Mouse (Mus musculus): ENCODE results near the gene Sema3f.

The Sema3f gene

DNA sequence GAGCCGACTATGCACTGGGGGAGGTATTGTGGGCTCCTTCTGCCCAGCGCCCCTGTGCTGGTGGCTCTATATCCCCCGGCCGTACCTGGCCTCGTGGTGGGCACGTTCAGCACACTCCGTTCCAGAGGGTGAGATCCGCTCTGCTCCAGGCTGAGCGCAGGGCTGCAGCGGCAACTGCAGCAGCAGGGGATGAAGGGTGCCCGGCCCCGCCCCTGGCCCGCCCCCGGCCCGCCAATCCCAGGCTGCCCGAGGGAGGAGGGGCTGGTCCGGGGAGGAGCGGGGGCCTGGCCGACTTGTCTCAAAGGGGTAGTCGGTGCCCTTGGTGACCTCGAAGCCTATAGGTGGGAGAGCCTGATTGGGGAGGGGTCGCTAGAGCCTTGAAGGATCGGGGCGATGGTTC lies 43.1 kb downstream of the Sema3f start:
- DNase-seq (ENCODE audit: low read depth, low spot score), result no peak
- no peaks in the 10 kb centered on the region for H3K36me3 ChIP-seq (ENCODE audit: control insufficient read depth, insufficient read depth, low read length, poor library complexity, severe bottlenecking)
- no peaks in the 10 kb centered on the region for H3K27me3 ChIP-seq (ENCODE audit: control insufficient read depth, insufficient read depth, low read length, poor library complexity, severe bottlenecking)

DNA sequence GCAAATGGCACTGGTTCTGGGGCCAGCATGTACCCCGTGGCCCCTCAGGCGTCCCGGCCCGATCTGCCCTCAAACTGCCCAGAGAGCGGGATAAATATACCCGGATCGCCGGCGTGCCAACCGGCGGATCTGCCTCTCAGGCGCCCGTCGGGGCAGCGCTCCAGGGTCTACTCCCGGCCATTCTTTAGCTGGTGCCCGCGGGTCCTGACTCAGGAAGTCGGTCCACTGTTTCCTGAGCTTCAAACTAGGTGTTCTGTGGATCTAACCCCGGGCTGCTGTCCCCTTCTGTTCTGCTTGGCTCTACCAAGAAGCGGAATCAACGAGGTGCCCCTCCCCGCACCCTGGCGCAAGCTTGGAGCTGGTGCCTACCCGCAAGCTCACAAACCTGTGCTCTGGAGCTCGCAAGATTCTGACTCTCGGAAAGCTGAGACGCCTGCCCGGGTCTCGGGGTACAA lies 43.5 kb downstream of the Sema3f start:
- no peak for DNase-seq (ENCODE audit: low read depth, low spot score)

DNA sequence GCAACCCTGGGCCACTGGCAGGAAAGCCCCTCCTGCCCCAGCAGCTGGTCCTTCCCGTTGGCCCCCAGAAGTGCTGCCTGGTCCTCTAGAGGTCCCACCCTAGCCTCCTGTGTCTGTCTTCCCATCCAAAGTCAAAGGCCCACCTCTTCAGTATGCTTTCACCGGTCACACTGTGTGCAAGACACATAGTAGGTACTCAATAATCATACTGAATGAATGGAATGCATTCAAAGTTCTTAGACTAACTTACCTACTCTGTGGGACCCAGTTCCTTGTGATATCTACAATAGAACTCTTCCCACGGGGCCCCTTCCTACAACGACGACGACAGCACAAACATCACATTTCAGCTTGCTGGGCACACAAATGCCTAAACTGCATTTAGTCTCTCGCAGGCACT lies 45.0 kb downstream of the Sema3f start:
- DNase-seq (ENCODE audit: low read depth, low spot score), result no peak

More for the DNA sequence above, 43.5 kb downstream of the Sema3f start:
- H3K27me3 ChIP-seq (ENCODE audit: control insufficient read depth, insufficient read depth, low read length, poor library complexity, severe bottlenecking), result no peaks in the 10 kb centered on the region
- no peaks in the 10 kb centered on the region for H3K36me3 ChIP-seq (ENCODE audit: control insufficient read depth, insufficient read depth, low read length, poor library complexity, severe bottlenecking)

DNA sequence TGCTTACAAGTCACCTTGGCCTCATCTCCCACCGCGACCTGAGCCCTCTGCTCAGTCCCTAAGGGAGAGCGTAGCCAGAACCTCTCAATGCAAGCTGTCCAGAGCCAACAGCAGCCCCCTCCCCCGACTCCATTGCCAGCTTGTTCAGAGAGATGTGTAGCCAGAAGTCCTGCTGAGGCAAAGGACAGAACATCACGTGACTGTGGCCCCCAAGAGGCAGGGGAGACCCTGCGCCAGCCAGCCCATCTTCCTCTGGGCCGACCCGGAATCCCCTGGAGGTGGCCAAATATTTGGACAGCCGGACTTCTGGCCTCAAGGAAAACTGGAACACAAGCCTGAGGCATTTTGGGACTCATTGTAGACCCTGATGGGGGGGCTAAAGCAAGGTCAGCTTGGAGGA lies 46.8 kb downstream of the Sema3f start:
- DNase-seq (ENCODE audit: low read depth, low spot score), result no peak
- Histone ChIP-seq H3K36me3 (ENCODE audit: control insufficient read depth, insufficient read depth, low read length, poor library complexity, severe bottlenecking) (no peaks in the 10 kb centered on the region), H3K27me3 (ENCODE audit: control insufficient read depth, insufficient read depth, low read length, poor library complexity, severe bottlenecking) (no peaks in the 10 kb centered on the region)

More for the DNA sequence above, 45.0 kb downstream of the Sema3f start:
- no peaks in the 10 kb centered on the region for H3K36me3 ChIP-seq (ENCODE audit: control insufficient read depth, insufficient read depth, low read length, poor library complexity, severe bottlenecking)
- H3K27me3 ChIP-seq (ENCODE audit: control insufficient read depth, insufficient read depth, low read length, poor library complexity, severe bottlenecking), result no peaks in the 10 kb centered on the region

DNA sequence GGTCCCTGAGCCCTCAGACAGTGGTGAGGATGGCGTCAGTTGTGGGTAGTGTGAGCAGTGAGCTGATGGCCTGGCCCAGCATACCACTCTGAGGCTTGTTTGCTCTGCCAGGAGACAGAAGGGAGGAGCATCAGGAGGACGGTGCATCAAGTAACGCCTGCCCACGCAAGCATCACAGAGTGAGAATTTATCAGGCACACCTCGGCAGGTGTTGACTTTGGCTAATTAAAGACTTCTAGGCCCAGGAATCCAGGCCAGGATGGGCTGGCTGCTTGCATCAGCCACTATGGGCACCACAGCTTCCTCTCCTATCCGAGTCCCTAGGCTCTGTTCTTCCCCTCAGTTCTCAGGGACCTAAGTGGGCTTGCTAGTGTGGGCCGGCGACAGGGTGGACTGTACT lies 47.9 kb downstream of the Sema3f start:
- H3K36me3 ChIP-seq (ENCODE audit: control insufficient read depth, insufficient read depth, low read length, poor library complexity, severe bottlenecking), result no peaks in the 10 kb centered on the region
- H3K27me3 ChIP-seq (ENCODE audit: control insufficient read depth, insufficient read depth, low read length, poor library complexity, severe bottlenecking), result no peaks in the 10 kb centered on the region
- DNase-seq (ENCODE audit: low read depth, low spot score), result no peak

DNA sequence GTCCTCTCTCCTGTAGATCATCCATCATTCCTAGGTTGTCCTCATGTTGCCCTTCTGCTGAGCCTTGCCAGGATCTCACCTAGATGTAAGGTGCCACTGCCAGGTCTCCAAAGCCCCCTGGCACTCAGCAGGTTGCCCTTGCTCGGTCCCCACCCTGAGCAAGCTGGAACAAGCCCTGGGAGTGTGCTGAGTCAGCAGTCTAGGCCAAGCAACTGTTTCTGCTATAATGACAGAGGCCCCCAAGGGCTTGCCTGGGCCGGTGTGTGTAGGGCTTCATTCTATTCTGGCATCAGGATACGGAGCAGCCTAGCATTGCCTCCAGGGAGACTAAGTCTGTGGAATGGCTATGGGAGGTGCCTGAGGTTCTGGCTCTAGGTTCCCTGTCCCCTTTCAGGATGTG lies 49.5 kb downstream of the Sema3f start:
- no peak for DNase-seq (ENCODE audit: low read depth, low spot score)
- H3K36me3 ChIP-seq (ENCODE audit: control insufficient read depth, insufficient read depth, low read length, poor library complexity, severe bottlenecking), result no peaks in the 10 kb centered on the region
- H3K27me3 ChIP-seq (ENCODE audit: control insufficient read depth, insufficient read depth, low read length, poor library complexity, severe bottlenecking), result no peaks in the 10 kb centered on the region

DNA sequence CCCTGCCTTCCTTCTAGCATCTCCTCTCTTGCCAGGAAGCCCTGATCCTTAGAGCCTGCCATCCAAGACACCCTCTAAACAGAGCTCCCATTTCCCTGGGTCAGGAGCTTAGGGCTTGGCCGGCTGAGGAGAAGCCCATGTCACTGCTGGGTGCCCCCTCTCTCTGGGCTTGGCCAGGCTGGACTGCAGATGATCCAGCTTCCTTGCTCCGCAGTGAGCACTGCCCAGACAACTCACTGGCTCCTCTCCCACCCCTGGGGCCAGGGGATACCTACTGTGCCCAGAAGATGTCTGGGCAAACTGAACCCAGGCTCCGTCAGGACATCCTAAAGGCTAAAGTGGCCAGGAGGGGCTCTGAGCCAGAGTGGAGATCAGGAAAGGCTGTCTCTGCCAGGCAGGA lies 50.3 kb downstream of the Sema3f start:
- DNase-seq (ENCODE audit: low read depth, low spot score), result no peak
- no peaks in the 10 kb centered on the region for H3K27me3 ChIP-seq (ENCODE audit: control insufficient read depth, insufficient read depth, low read length, poor library complexity, severe bottlenecking)
- no peaks in the 10 kb centered on the region for H3K36me3 ChIP-seq (ENCODE audit: control insufficient read depth, insufficient read depth, low read length, poor library complexity, severe bottlenecking)

DNA sequence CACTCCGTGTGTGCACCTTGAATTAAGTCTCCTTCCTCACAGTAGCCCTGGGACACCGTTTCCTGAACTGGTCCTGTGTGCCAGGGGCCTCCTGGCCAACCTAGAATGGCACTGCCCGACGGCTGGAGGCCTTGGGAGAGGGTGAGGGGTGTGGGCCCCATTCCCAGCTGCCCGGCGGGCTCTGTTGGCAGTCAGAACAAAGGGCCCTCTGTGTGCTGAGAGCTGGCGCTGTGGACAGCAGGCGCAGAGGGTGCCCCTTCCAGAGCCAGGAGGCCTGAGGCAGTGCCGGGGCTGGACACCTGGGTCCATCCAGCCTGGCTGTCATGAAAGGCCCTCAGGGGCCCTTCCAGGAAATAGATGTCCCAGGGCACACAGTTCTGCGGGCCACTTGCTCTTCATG lies 50.7 kb downstream of the Sema3f start:
- Histone ChIP-seq H3K27me3 (ENCODE audit: control insufficient read depth, insufficient read depth, low read length, poor library complexity, severe bottlenecking) (no peaks in the 10 kb centered on the region), H3K36me3 (ENCODE audit: control insufficient read depth, insufficient read depth, low read length, poor library complexity, severe bottlenecking) (no peaks in the 10 kb centered on the region)
- no peak for DNase-seq (ENCODE audit: low read depth, low spot score)

DNA sequence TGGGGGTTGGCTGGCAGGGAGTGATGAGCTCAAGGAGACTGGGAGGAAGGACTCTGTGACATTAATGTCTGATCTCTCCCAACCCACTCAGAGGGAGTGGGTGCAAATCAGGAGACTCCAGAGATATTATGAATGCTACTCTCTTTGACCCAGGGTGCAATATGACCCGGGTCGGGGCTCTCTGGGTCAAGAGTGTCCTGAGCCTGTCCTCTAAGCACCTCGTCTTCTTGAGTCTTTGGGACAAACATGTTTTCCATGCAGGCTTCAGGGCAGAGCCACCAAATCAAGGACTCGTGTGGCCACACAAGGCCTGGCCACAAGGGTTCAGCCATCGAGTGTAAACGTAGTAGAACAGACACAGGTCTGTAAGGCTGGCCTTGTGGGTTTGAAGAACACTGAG lies 52.2 kb downstream of the Sema3f start:
- no peaks in the 10 kb centered on the region for H3K27me3 ChIP-seq (ENCODE audit: control insufficient read depth, insufficient read depth, low read length, poor library complexity, severe bottlenecking)
- no peaks in the 10 kb centered on the region for H3K36me3 ChIP-seq (ENCODE audit: control insufficient read depth, insufficient read depth, low read length, poor library complexity, severe bottlenecking)
- no peak for DNase-seq (ENCODE audit: low read depth, low spot score)

DNA sequence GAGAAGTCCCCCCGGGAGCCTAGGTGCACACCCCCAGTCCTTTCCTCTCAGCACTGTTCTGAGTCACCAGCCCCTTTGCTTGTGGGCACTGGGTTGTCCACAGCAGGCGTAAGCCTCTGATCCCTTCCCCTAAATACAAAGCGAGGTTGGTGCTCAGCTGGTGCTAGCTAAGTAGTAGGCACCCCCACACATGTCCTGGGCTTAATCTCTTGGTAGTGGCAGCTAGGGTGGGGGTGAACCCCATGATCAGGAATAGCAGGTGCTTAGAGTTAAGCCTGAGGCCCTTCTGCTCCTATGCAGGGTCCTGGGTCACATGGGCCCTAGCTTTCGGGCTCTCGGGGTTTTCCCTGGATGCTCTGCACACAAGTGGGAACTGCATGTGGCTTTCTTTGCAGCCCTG lies 53.1 kb downstream of the Sema3f start:
- DNase-seq (ENCODE audit: low read depth, low spot score), result no peak
- Histone ChIP-seq H3K36me3 (ENCODE audit: control insufficient read depth, insufficient read depth, low read length, poor library complexity, severe bottlenecking) (no peaks in the 10 kb centered on the region), H3K27me3 (ENCODE audit: control insufficient read depth, insufficient read depth, low read length, poor library complexity, severe bottlenecking) (no peaks in the 10 kb centered on the region)

DNA sequence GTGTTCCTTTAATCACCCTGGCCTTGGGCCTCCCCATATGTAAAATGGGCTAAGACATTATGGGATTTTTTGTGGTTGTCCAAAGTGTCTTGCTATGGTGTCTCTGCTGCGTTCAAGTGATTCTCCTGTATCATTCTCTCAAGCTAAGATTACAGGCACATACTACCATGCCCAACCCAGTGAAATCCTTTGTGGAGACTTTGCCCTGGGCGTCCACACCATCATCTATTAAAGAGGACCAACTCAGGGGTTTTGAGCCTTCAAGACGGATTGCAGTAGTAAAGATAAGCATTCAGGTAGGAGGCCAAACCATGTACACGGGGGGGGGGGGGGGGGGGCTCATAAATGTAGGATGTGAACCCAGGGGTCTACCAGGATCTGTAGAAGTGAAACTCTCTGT lies 55.7 kb downstream of the Sema3f start:
- no peak for DNase-seq (ENCODE audit: low read depth, low spot score)
- H3K36me3 ChIP-seq (ENCODE audit: control insufficient read depth, insufficient read depth, low read length, poor library complexity, severe bottlenecking), result no peaks in the 10 kb centered on the region
- no peaks in the 10 kb centered on the region for H3K27me3 ChIP-seq (ENCODE audit: control insufficient read depth, insufficient read depth, low read length, poor library complexity, severe bottlenecking)

DNA sequence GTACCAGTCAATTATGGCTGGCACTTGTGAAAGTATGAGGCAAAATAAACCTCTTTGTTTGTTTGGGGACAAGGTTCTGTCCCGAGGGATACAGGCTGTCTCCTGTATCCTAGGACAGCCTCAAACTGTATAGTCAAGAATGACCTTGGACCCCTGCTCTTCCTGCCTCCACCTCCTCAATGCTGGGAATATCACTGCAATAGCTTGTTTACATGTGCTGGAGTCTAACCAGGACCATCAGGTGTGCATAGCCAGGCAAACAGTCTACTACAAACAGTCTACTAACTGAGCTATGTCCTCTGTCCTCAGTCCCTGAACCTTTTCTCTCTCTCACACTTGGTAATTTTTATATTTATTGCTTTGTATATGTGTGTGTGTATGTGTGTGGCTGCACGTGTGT lies 56.8 kb downstream of the Sema3f start:
- H3K36me3 ChIP-seq (ENCODE audit: control insufficient read depth, insufficient read depth, low read length, poor library complexity, severe bottlenecking), result no peaks in the 10 kb centered on the region
- H3K27me3 ChIP-seq (ENCODE audit: control insufficient read depth, insufficient read depth, low read length, poor library complexity, severe bottlenecking), result no peaks in the 10 kb centered on the region
- no peak for DNase-seq (ENCODE audit: low read depth, low spot score)

DNA sequence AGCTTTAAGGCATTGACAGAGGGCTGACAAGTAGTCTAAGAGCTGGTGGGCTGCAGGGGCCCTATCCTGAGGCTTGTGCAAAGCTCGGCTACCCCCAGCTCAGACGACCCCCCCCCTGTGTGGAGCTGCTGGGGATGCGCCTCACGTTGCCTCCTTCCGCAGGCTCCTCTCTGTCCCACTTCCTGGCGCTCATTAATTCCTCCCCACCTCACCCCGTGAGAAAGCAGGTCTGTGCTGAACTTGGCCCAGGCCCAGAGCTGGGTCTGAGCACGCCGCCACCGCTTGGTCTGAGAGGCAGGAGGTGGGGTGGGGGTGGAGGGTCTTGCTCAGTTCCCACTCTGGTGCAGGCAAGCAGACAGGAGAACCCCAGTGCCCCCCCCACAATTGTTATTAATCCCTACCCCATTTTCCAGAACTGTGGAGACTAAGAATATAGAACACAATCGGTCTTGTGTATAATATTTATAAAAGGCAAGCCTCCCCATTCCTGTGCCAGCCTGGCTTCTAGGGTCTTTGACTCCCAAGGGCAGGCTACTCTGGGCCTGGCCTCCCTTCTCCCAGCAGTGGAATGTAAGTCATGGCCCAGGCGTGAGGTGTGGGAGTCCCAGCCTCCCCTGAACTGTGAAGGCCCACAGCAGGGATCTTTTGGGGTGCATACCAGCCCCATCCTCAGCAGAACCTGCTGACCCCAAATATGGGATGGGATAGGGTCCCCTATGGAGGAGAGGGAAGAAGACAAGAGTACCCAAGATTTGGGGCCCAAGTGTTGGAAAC lies 59.4 kb downstream of the Sema3f start:
- DNase-seq (ENCODE audit: low read depth, low spot score), result no peak
- H3K27me3 ChIP-seq (ENCODE audit: control insufficient read depth, insufficient read depth, low read length, poor library complexity, severe bottlenecking), result no peaks in the 10 kb centered on the region
- no peaks in the 10 kb centered on the region for H3K36me3 ChIP-seq (ENCODE audit: control insufficient read depth, insufficient read depth, low read length, poor library complexity, severe bottlenecking)

DNA sequence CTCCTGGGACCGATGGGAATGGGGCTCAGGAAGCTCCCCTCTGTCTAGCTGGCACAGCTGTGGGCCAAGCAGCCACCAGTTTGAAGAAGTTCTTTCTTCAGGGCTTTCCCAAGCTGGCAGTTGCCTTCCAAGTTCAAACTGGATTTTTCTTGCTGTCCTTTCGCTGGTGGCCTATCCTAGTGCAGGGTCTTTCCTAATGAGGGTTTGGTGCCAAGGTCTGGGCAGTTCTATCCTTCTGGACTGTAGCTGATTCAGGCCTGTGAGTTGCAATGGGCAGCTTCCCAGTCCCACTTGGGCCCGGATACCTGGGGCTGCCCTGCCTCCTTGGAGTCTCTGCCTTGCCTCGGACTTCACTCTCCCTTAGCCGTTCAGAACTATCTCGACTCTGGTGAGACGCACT lies 60.0 kb downstream of the Sema3f start:
- DNase-seq (ENCODE audit: low read depth, low spot score), result no peak
- Histone ChIP-seq H3K36me3 (ENCODE audit: control insufficient read depth, insufficient read depth, low read length, poor library complexity, severe bottlenecking) (no peaks in the 10 kb centered on the region), H3K27me3 (ENCODE audit: control insufficient read depth, insufficient read depth, low read length, poor library complexity, severe bottlenecking) (no peaks in the 10 kb centered on the region)

DNA sequence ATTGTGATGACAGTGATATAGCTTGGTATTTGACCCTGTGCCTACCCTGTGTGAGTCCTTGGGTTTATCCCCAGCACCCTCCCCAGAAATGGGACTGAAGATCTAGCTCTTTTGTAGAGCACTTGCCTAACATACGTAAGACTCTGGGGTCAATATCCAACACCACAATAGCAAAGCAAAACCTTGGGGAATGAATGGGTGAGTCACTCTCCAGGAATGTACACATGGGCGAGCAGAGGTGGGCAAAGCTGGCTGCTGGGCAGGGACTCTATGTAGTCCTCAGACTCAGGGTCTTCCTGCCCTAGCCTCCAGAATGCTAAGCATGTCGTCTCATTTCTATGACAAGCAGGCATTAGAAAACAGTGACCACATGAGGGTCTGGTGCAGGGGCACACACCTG lies 61.5 kb downstream of the Sema3f start:
- DNase-seq (ENCODE audit: low read depth, low spot score), result no peak
- Histone ChIP-seq H3K36me3 (ENCODE audit: control insufficient read depth, insufficient read depth, low read length, poor library complexity, severe bottlenecking) (no peaks in the 10 kb centered on the region), H3K27me3 (ENCODE audit: control insufficient read depth, insufficient read depth, low read length, poor library complexity, severe bottlenecking) (no peaks in the 10 kb centered on the region)

DNA sequence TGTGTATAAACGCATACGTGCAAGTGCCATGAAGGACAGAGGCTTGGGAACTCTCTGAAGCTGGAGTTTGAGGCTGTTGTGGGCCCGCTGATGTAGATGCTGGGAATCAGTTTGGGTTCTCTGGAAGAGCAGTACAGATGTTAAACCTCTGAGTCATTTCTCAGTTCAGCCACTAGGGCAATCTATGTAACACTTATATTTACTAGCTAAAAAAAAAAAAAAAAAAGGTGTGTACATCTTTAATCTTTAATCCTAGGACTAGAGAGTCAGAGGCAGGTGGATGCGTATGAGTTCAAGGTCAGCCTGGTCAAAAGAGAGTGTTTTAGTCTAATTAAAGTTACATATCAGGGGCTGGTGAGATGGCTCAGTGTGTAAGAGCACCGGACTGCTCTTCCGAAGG lies 63.3 kb downstream of the Sema3f start:
- DNase-seq (ENCODE audit: low read depth, low spot score), result peak; percentile 27
- H3K27me3 ChIP-seq (ENCODE audit: control insufficient read depth, insufficient read depth, low read length, poor library complexity, severe bottlenecking), result no peaks in the 10 kb centered on the region
- H3K36me3 ChIP-seq (ENCODE audit: control insufficient read depth, insufficient read depth, low read length, poor library complexity, severe bottlenecking), result no peaks in the 10 kb centered on the region
